7 mouse cellular contexts compared by ENCODE assay signal in the genomic region with DNA sequence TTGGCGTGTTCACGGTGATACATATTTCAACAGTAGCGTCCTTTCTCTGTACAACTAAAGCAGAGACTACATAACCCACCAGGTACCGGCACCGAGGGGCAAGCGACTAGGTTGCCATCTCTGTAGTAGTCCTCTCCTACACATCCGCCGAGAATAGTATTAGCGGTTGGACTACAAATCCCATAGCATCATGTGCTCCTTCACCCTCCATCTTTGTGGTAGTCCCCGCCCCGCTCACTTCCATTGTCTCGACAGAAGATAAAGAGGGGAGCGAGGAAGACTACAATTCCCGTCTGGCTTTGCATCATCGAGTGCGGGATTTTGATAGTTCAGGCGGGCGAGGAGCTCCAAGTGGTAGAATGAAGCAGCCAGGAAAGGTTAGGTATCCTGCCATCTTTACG. TPM values are rescaled to one million over a fixed set of nuclear protein-coding genes. Genes with fewer than 3 reads are reported as not detected.
A peak's percentile ranks its signal among the peaks of the same experiment; 100 is the strongest.
DNase-seq lines count a peak whose midpoint lies in the region; ATAC-seq lines count a peak whose summit lies in the region.

No protein-coding gene starts in this region.

- peaks cover 14% of the 10 kb centered on the region for H3K4me1 ChIP-seq in intestine, embryonic 16.5 days (ENCODE audit: control insufficient read depth, insufficient read depth, low read length)
- peaks cover 10% of the 10 kb centered on the region for H3K4me1 ChIP-seq in midbrain, embryonic 11.5 days (ENCODE audit: control insufficient read depth, insufficient read depth, low read length)

- peak overlapping the region; percentile 87 for H3K4me2 ChIP-seq in intestine, embryonic 16.5 days (ENCODE audit: low read depth, low read length)
- H3K4me2 ChIP-seq in midbrain, embryonic 11.5 days = peak overlapping the region; percentile 87

- peak overlapping the region; percentile 91 for H3K4me3 ChIP-seq in intestine, embryonic 16.5 days (ENCODE audit: low read length)
- H3K4me3 ChIP-seq in midbrain, embryonic 11.5 days (ENCODE audit: low read depth, low read length) = peak overlapping the region; percentile 86

- H3K36me3 ChIP-seq in intestine, embryonic 16.5 days (ENCODE audit: control insufficient read depth, insufficient read depth, low read length) = peaks cover 9% of the 10 kb centered on the region
- peaks cover 19% of the 10 kb centered on the region for H3K36me3 ChIP-seq in midbrain, embryonic 11.5 days (ENCODE audit: control insufficient read depth, insufficient read depth, low read length)

- no peaks in the 10 kb centered on the region for H3K9me3 ChIP-seq in intestine, embryonic 16.5 days (ENCODE audit: control insufficient read depth, low read length)
- no peaks in the 10 kb centered on the region for H3K9me3 ChIP-seq in midbrain, embryonic 11.5 days (ENCODE audit: control insufficient read depth, low read length)

- peak; percentile 91 for DNase-seq in adrenal gland, postnatal 10 days
- peak; percentile 94 for DNase-seq in embryo, embryonic 9.5 days (ENCODE audit: extremely low spot score)
- DNase-seq in gastrocnemius, postnatal 4 days (ENCODE audit: low spot score in 2 of 2) = peak; percentile 61 to 89
- peak; percentile 93 to 94 for DNase-seq in left cerebral cortex, postnatal 36 days (ENCODE audit: low spot score in 2 of 2)
- peak; percentile 99 for DNase-seq in midbrain, embryonic 11.5 days (ENCODE audit: low spot score, missing footprints)
- DNase-seq in skeletal muscle tissue, adult 2 months (ENCODE audit: low read depth, low spot score) = peak; percentile 92

- peak; percentile 85 for ATAC-seq in intestine, embryonic 16.5 days
- peak; percentile 83 for ATAC-seq in midbrain, embryonic 11.5 days (ENCODE audit: low FRiP score)

- WGBS in intestine, embryonic 16.5 days = under 1% methylated on average over 19 of the region's 19 CpGs
- WGBS in midbrain, embryonic 11.5 days = under 1% methylated on average over 19 of the region's 19 CpGs

- H3K9ac ChIP-seq in intestine, embryonic 16.5 days (ENCODE audit: low read depth, low read length) = peak overlapping the region; percentile 87
- H3K9ac ChIP-seq in midbrain, embryonic 11.5 days (ENCODE audit: low read length) = peak overlapping the region; percentile 93

- intact Hi-C loops in left cerebral cortex, postnatal 36 days (cut with DNase I) = loop anchor here (1.0 kb wide), 1 partner anchor 32 kb away; no protein-coding TSS in a partner anchor

- H3K27me3 ChIP-seq in intestine, embryonic 16.5 days (replicated peaks; ENCODE audit: control insufficient read depth, insufficient read depth, low read length) = no peaks in the 10 kb centered on the region
- H3K27me3 ChIP-seq in midbrain, embryonic 11.5 days (ENCODE audit: control insufficient read depth, insufficient read depth, low read length) = no peaks in the 10 kb centered on the region

- H3K27ac ChIP-seq in intestine, embryonic 16.5 days (ENCODE audit: low read length) = peak overlapping the region; percentile 92
- peak overlapping the region; percentile 79 for H3K27ac ChIP-seq in midbrain, embryonic 11.5 days (ENCODE audit: low read depth, low read length)

RNA-seq across cellular contexts. Expression of gene Fbxl19, which starts 0.9 kb away (rescaled TPM):
- total RNA-seq in adrenal gland, postnatal 10 days (2021) = 10 to 100 TPM; 12.3 to 18.5 TPM
- 1 to 10 TPM; 8.6 to 8.8 TPM for total RNA-seq in gastrocnemius, postnatal 4 days (2021)
- polyA plus RNA-seq in intestine, embryonic 16.5 days (2015; fragmentation: Nextera tagmentation; extraction: Ambion mirVana) = 1.9 and 2.4 TPM in 2 replicates
- total RNA-seq in left cerebral cortex, postnatal 36 days (2021) = 10 to 100 TPM; 73.2 to 84.6 TPM
- 8.3 and 9.3 TPM in 2 replicates for polyA plus RNA-seq in midbrain, embryonic 11.5 days (2014; fragmentation: Nextera tagmentation; extraction: Ambion mirVana)

RNA-seq across cellular contexts. Expression of gene Ctf2, which starts 13.3 kb away (rescaled TPM):
- total RNA-seq in adrenal gland, postnatal 10 days (2021) = not detected
- not detected for total RNA-seq in gastrocnemius, postnatal 4 days (2021)
- polyA plus RNA-seq in intestine, embryonic 16.5 days (2015; fragmentation: Nextera tagmentation; extraction: Ambion mirVana) = 0.07 and 0.12 TPM in 2 replicates
- total RNA-seq in left cerebral cortex, postnatal 36 days (2021) = not detected
- 0.12 TPM in 1 of 2 replicates, not detected in the other for polyA plus RNA-seq in midbrain, embryonic 11.5 days (2014; fragmentation: Nextera tagmentation; extraction: Ambion mirVana)

RNA-seq across cellular contexts. Expression of gene Orai3, which starts 24.4 kb away (rescaled TPM):
- 10 to 100 TPM; 31.5 to 32.0 TPM for total RNA-seq in adrenal gland, postnatal 10 days (2021)
- 10 to 100 TPM; 12.3 to 13.9 TPM for total RNA-seq in gastrocnemius, postnatal 4 days (2021)
- 24.6 and 24.9 TPM in 2 replicates for polyA plus RNA-seq in intestine, embryonic 16.5 days (2015; fragmentation: Nextera tagmentation; extraction: Ambion mirVana)
- total RNA-seq in left cerebral cortex, postnatal 36 days (2021) = 10 to 100 TPM; 18.9 to 25.4 TPM
- polyA plus RNA-seq in midbrain, embryonic 11.5 days (2014; fragmentation: Nextera tagmentation; extraction: Ambion mirVana) = 6.1 and 6.3 TPM in 2 replicates

RNA-seq across cellular contexts. Expression of gene Setd1a, which starts 31.2 kb away (rescaled TPM):
- 10 to 100 TPM; 35.9 to 46.6 TPM for total RNA-seq in adrenal gland, postnatal 10 days (2021)
- 10 to 100 TPM; 30.3 to 32.4 TPM for total RNA-seq in gastrocnemius, postnatal 4 days (2021)
- 6.2 and 11.4 TPM in 2 replicates for polyA plus RNA-seq in intestine, embryonic 16.5 days (2015; fragmentation: Nextera tagmentation; extraction: Ambion mirVana)
- total RNA-seq in left cerebral cortex, postnatal 36 days (2021) = 10 to 100 TPM; 40.0 to 53.4 TPM
- 19.0 and 22.1 TPM in 2 replicates for polyA plus RNA-seq in midbrain, embryonic 11.5 days (2014; fragmentation: Nextera tagmentation; extraction: Ambion mirVana)

RNA-seq across cellular contexts. Expression of gene Ctf1, which starts 32.7 kb away (rescaled TPM):
- total RNA-seq in adrenal gland, postnatal 10 days (2021) = 1 to 10 TPM; 6.3 to 6.8 TPM
- total RNA-seq in gastrocnemius, postnatal 4 days (2021) = 10 to 100 TPM in 1 of 2 experiments, 1 to 10 TPM in 1; 7.0 to 10.0 TPM
- polyA plus RNA-seq in intestine, embryonic 16.5 days (2015; fragmentation: Nextera tagmentation; extraction: Ambion mirVana) = 5.2 and 6.5 TPM in 2 replicates
- 1 to 10 TPM; 2.4 to 2.5 TPM for total RNA-seq in left cerebral cortex, postnatal 36 days (2021)
- 4.0 and 4.6 TPM in 2 replicates for polyA plus RNA-seq in midbrain, embryonic 11.5 days (2014; fragmentation: Nextera tagmentation; extraction: Ambion mirVana)

Comparison
In these comparisons a context has a peak if more than half of its experiments do, and no peak if none do; other contexts are left out.
1. Peak in every context shown above with its lines: DNase-seq, ATAC-seq, H3K4me3 ChIP-seq and H3K27ac ChIP-seq.